27 mouse cellular contexts compared by ENCODE assay signal in genomic region chr7:84382346-84382745, GRCm38 (mm10). TPM values are rescaled to one million over a fixed set of nuclear protein-coding genes. Genes with fewer than 3 reads are reported as not detected.
"Had no signal": no experiment of that assay in that cellular context is flagged by ENCODE, and none has a peak within 500 bp of the region (broad histone marks: within the 10 kb centered on the region; RNA-seq: fewer than 3 reads in every experiment).

No protein-coding gene starts in this region.

- H3K36me3 ChIP-seq: heart, embryonic 10.5 days; heart, embryonic 13.5 days; heart, embryonic 15.5 days; hindbrain, embryonic 13.5 days; hindbrain, embryonic 15.5 days; kidney, embryonic 15.5 days; limb, embryonic 13.5 days; limb, embryonic 15.5 days; liver, embryonic 12.5 days had no signal

- H3K27ac ChIP-seq: heart, embryonic 10.5 days; heart, embryonic 13.5 days; heart, embryonic 15.5 days; hindbrain, embryonic 13.5 days; hindbrain, embryonic 15.5 days; hindbrain, postnatal 0 days; kidney, embryonic 15.5 days; kidney, postnatal 0 days; limb, embryonic 13.5 days; limb, embryonic 15.5 days; liver, embryonic 12.5 days had no signal

- H3K9me3 ChIP-seq: heart, embryonic 10.5 days; heart, embryonic 13.5 days; heart, embryonic 15.5 days; hindbrain, embryonic 13.5 days; hindbrain, embryonic 15.5 days; kidney, embryonic 15.5 days; limb, embryonic 13.5 days; limb, embryonic 15.5 days; liver, embryonic 12.5 days had no signal

- H3K4me1 ChIP-seq: heart, embryonic 15.5 days; limb, embryonic 13.5 days; limb, embryonic 15.5 days; liver, embryonic 12.5 days had no signal

- H3K27me3 ChIP-seq: heart, embryonic 13.5 days; heart, embryonic 15.5 days; hindbrain, embryonic 13.5 days; hindbrain, embryonic 15.5 days; kidney, embryonic 15.5 days; limb, embryonic 13.5 days; limb, embryonic 15.5 days; liver, embryonic 12.5 days had no signal

- H3K9ac ChIP-seq: heart, embryonic 13.5 days; heart, embryonic 15.5 days; hindbrain, embryonic 13.5 days; hindbrain, embryonic 15.5 days; kidney, embryonic 15.5 days; limb, embryonic 13.5 days; limb, embryonic 15.5 days; liver, embryonic 12.5 days had no signal

- ATAC-seq: hindbrain, postnatal 0 days; intestine, embryonic 16.5 days; liver, embryonic 12.5 days had no signal

- H3K4me3 ChIP-seq: heart, embryonic 10.5 days; heart, embryonic 13.5 days; heart, embryonic 15.5 days; hindbrain, embryonic 13.5 days; hindbrain, embryonic 15.5 days; kidney, embryonic 15.5 days; limb, embryonic 13.5 days; limb, embryonic 15.5 days; liver, embryonic 12.5 days had no signal

- H3K4me2 ChIP-seq: heart, embryonic 13.5 days; heart, embryonic 15.5 days; hindbrain, embryonic 13.5 days; hindbrain, embryonic 15.5 days; kidney, embryonic 15.5 days; limb, embryonic 13.5 days; limb, embryonic 15.5 days; liver, embryonic 12.5 days had no signal

- DNase-seq: gastrocnemius, postnatal 14 days; gastrocnemius, postnatal 36 days; heart, adult 18-20 months; heart, postnatal 14 days; heart, postnatal 36 days; kidney, adult 11 months; kidney, adult 2 months; kidney, adult 9 months; kidney, postnatal 14 days; kidney, postnatal 36 days; layer of hippocampus, adult 9-11 months; layer of hippocampus, postnatal 36 days; left cerebral cortex, postnatal 4 days had no signal

RNA-seq across cellular contexts. Expression of gene Arnt2, which starts 27.6 kb away (rescaled TPM):
- total RNA-seq: hematopoietic stem cell, adult 5-6 weeks; liver, adult 2 months had no signal
- polyA plus RNA-seq: liver, adult 2 months had no signal
